Comparison of ENCODE assay signal across 8 mouse cellular contexts in the genomic region with DNA sequence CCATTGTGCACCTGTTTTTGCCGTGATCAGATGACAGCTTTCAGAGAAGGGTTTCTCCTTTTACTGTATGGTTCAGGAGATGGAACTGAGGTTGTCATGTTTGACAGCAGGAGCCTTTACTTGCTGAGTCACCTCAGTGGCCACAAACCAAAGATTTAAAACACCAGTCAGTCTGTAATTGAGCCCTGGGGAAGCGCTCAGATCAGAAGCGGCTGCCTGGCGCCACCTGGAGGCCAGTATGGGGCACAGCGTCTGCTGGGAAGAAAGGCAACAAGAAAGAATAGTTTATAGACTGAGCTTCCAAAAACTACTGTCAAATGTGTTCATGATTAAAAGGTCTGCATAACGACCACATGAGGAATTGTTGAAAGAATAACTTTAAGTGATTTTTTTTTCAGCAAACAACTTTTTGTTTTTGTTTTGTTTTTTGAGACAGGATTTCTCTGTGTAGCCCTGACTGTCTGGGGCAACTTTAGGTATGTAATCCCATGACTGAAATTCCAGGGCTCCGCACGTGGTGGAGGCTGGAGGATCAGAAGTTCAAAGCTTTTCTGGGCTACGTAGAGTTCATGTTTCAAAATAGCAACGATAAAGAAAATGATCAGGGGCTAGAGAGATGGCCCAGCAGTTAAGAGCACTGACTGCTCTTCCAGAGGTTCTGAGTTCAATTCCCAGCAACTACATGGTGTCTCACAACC. TPM values are rescaled to one million over a fixed set of nuclear protein-coding genes. Genes with fewer than 3 reads are reported as not detected.
DNase-seq lines count a peak whose midpoint lies in the region; ATAC-seq and TF ChIP-seq lines count a peak whose summit lies in the region.

No protein-coding gene starts in this region.

- no peak overlapping the region for H3K9ac ChIP-seq in neural tube, embryonic 11.5 days (ENCODE audit: low read length)

- TF ChIP-seq POLR2A in kidney, adult 2 months (IDR thresholded peaks at IDR 0.05; ENCODE audit: low read depth, low read length) = no peak

- 11% methylated on average over 10 of the region's 10 CpGs for WGBS in kidney, adult 2 months
- WGBS in neural tube, embryonic 11.5 days = 27% methylated on average over 10 of the region's 10 CpGs

- H3K27ac ChIP-seq in kidney, adult 2 months (ENCODE audit: insufficient read depth, low read depth, low read length) = no peak overlapping the region
- H3K27ac ChIP-seq in neural tube, embryonic 11.5 days (ENCODE audit: low read depth, low read length) = no peak overlapping the region

- H3K4me2 ChIP-seq in neural tube, embryonic 11.5 days (ENCODE audit: low read depth) = no peak overlapping the region

- ATAC-seq in neural tube, embryonic 11.5 days (ENCODE audit: insufficient read depth, low FRiP score, low TSS enrichment) = no peak

- no peak overlapping the region for H3K4me3 ChIP-seq in kidney, adult 2 months (ENCODE audit: insufficient read depth, low read depth, low read length)
- H3K4me3 ChIP-seq in neural tube, embryonic 11.5 days (ENCODE audit: low read depth, low read length) = no peak overlapping the region

- intact Hi-C loops in gastrocnemius, postnatal 14 days (cut with DNase I; ENCODE audit: low total_unique reads) = no loop called here
- intact Hi-C loops in left cerebral cortex, postnatal 14 days (cut with DNase I) = no loop called here

- H3K36me3 ChIP-seq in kidney, adult 2 months (ENCODE audit: control insufficient read depth, insufficient read depth, low read length) = no peaks in the 10 kb centered on the region
- no peaks in the 10 kb centered on the region for H3K36me3 ChIP-seq in neural tube, embryonic 11.5 days (ENCODE audit: control insufficient read depth, insufficient read depth, low read length)

- no peaks in the 10 kb centered on the region for H3K9me3 ChIP-seq in neural tube, embryonic 11.5 days (ENCODE audit: control insufficient read depth, low read length)

- peak; percentile 92 for TF ChIP-seq CTCF in kidney, adult 2 months (conservative IDR thresholded peaks at IDR 0.05; ENCODE audit: insufficient read depth, insufficient read length, low read depth, low read length)

- DNase-seq in kidney, adult 2 months = peak; percentile 85
- DNase-seq in kidney, adult 11 months = no peak
- peak; percentile 80 for DNase-seq in MEL-GATA-1-ER (ENCODE audit: extremely low read depth, low read depth)
- DNase-seq in cerebellum, adult 8-10 months = peak; percentile 75
- DNase-seq in gastrocnemius, postnatal 14 days = peak; percentile 73
- DNase-seq in left cerebral cortex, postnatal 14 days (ENCODE audit: low spot score in 2 of 2) = peak; percentile 69 to 81
- DNase-seq in neural tube, embryonic 11.5 days (ENCODE audit: low spot score) = peak; percentile 71
- peak; percentile 38 to 74 for DNase-seq in thymus, postnatal 10 days (ENCODE audit: low spot score in 2 of 2)

- peaks cover 4% of the 10 kb centered on the region; the same call in 1 of the 2 replicates for H3K4me1 ChIP-seq in kidney, adult 2 months (ENCODE audit: control insufficient read depth, insufficient read depth, low read length)
- no peaks in the 10 kb centered on the region for H3K4me1 ChIP-seq in neural tube, embryonic 11.5 days (ENCODE audit: control insufficient read depth, insufficient read depth, low read length)

- no peaks in the 10 kb centered on the region for H3K27me3 ChIP-seq in kidney, adult 2 months (replicated peaks; ENCODE audit: control insufficient read depth, insufficient read depth, low read length)
- no peaks in the 10 kb centered on the region for H3K27me3 ChIP-seq in neural tube, embryonic 11.5 days (ENCODE audit: control insufficient read depth, insufficient read depth, low read length)

RNA-seq across cellular contexts. Expression of a gene that starts 22.0 kb away (rescaled TPM):
- polyA plus RNA-seq in kidney, adult 2 months (2012; rRNA removed) = not detected in 2 replicates
- total RNA-seq in gastrocnemius, postnatal 14 days (2021) = not detected
- not detected for total RNA-seq in left cerebral cortex, postnatal 14 days (2021)
- polyA plus RNA-seq in neural tube, embryonic 11.5 days (2014; fragmentation: Nextera tagmentation; extraction: Ambion mirVana) = not detected in 2 replicates

RNA-seq across cellular contexts. Expression of a gene that starts 23.3 kb away (rescaled TPM):
- polyA plus RNA-seq in kidney, adult 2 months (2012; rRNA removed) = 185 and 188 TPM in 2 replicates
- total RNA-seq in gastrocnemius, postnatal 14 days (2021) = 10 to 100 TPM; 37.2 to 37.8 TPM
- total RNA-seq in left cerebral cortex, postnatal 14 days (2021) = 10 to 100 TPM; 22.6 to 25.2 TPM
- 34.1 and 37.4 TPM in 2 replicates for polyA plus RNA-seq in neural tube, embryonic 11.5 days (2014; fragmentation: Nextera tagmentation; extraction: Ambion mirVana)

RNA-seq across cellular contexts. Expression of a gene that starts 23.8 kb away (rescaled TPM):
- polyA plus RNA-seq in kidney, adult 2 months (2012; rRNA removed) = 0.05 and 0.11 TPM in 2 replicates
- under 1 TPM in 1 of 2 experiments, not detected in 1; 0.11 TPM for total RNA-seq in gastrocnemius, postnatal 14 days (2021)
- total RNA-seq in left cerebral cortex, postnatal 14 days (2021) = not detected
- not detected in 2 replicates for polyA plus RNA-seq in neural tube, embryonic 11.5 days (2014; fragmentation: Nextera tagmentation; extraction: Ambion mirVana)

RNA-seq across cellular contexts. Expression of a gene that starts 28.3 kb away (rescaled TPM):
- 0.29 and 0.34 TPM in 2 replicates for polyA plus RNA-seq in kidney, adult 2 months (2012; rRNA removed)
- under 1 TPM; 0.12 to 0.18 TPM for total RNA-seq in gastrocnemius, postnatal 14 days (2021)
- total RNA-seq in left cerebral cortex, postnatal 14 days (2021) = under 1 TPM in 1 of 2 experiments, not detected in 1; 0.26 TPM
- not detected in 2 replicates for polyA plus RNA-seq in neural tube, embryonic 11.5 days (2014; fragmentation: Nextera tagmentation; extraction: Ambion mirVana)

RNA-seq across cellular contexts. Expression of a gene that starts 34.0 kb away (rescaled TPM):
- 19.9 and 20.4 TPM in 2 replicates for polyA plus RNA-seq in kidney, adult 2 months (2012; rRNA removed)
- 10 to 100 TPM; 14.1 to 16.1 TPM for total RNA-seq in gastrocnemius, postnatal 14 days (2021)
- total RNA-seq in left cerebral cortex, postnatal 14 days (2021) = 10 to 100 TPM; 11.2 to 11.3 TPM
- polyA plus RNA-seq in neural tube, embryonic 11.5 days (2014; fragmentation: Nextera tagmentation; extraction: Ambion mirVana) = 5.7 and 7.5 TPM in 2 replicates
